17 mouse cellular contexts compared by ENCODE assay signal in the genomic region with DNA sequence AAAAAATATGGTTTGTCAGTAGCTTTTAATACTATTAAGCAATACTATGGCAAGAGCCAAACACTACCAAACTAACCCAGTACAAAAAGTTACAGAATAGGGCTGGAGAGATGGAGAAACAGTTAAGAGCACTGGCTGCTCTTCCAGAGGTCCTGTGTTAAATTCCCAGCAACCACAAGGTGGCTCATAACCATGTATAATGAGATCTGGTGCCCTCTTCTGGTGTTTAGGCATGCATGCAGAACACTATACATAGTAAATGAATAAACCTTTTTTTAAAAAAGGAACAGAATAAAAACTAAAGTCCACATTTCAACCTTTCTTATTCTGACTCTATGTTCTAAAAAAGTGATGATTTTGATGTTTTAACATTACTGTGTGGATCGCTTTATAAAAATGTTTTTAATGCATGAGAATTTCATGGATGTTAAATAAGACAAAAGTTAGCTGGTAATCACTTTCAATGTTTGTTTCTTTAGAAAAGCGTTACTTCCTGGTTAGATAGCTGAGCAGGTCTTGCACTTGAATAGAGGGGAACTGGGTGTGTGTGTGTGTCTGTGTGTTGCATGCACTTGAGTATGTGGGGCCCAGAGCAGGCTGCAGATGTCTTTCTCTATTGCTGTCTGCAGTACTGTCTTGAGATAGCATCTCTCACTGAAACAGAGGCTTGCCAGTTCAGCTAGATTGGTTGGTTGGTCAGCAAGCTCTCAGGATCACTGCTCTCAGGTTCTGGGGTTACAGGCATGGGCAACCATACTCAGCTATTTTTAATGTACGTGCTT. TPM values are rescaled to one million over a fixed set of nuclear protein-coding genes. Genes with fewer than 3 reads are reported as not detected.
DNase-seq lines count a peak whose midpoint lies in the region; ATAC-seq and TF ChIP-seq lines count a peak whose summit lies in the region.
"Had no signal": no experiment of that assay in that cellular context is flagged by ENCODE, and none has a peak within 500 bp of the region (broad histone marks: within the 10 kb centered on the region; RNA-seq: fewer than 3 reads in every experiment).

No protein-coding gene starts in this region.

- peak; percentile 71 for ATAC-seq in CD4-positive, CD25-positive, alpha-beta regulatory T cell, adult 4 months
- ATAC-seq: intestine, embryonic 16.5 days; midbrain, embryonic 13.5 days had no signal

- H3K36me3 ChIP-seq in splenic B cell, adult 2 months (ENCODE audit: control insufficient read depth, insufficient read depth, low read length, poor library complexity, severe bottlenecking): no peaks in the 10 kb centered on the region
- peaks cover 28% of the 10 kb centered on the region for H3K36me3 ChIP-seq in midbrain, embryonic 10.5 days

- 92% methylated on average over 3 of the region's 3 CpGs for WGBS in midbrain, embryonic 10.5 days

- DNase-seq in left cerebral cortex, adult 2 months (ENCODE audit: extremely low spot score in 1 of 2, low spot score in 2 of 2): no peak
- no peak for DNase-seq in left cerebral cortex, adult 18-20 months (ENCODE audit: low spot score in 2 of 2)
- peak; percentile 8 for DNase-seq in NIH3T3 (ENCODE audit: low read depth)
- peak; percentile 18 for DNase-seq in splenic B cell, adult 2 months (ENCODE audit: low read depth, low spot score)
- no peak for DNase-seq in midbrain, embryonic 10.5 days (ENCODE audit: low spot score)
- DNase-seq in adrenal gland, postnatal 14 days: no peak
- DNase-seq: cerebellum, postnatal 14 days; gastrocnemius, postnatal 14 days; kidney, postnatal 14 days; left cerebral cortex, postnatal 4 days; liver, embryonic 13.5 days; lung, postnatal 4 days; thymus, adult 2 months had no signal

- TF ChIP-seq CTCF in left cerebral cortex, adult 2 months (IDR thresholded peaks at IDR 0.05): peak; percentile 12

- no peak overlapping the region for H3K4me3 ChIP-seq in left cerebral cortex, adult 2 months
- H3K4me3 ChIP-seq in midbrain, embryonic 10.5 days: no peak overlapping the region
- H3K4me3 ChIP-seq: heart, embryonic 13.5 days; liver, embryonic 13.5 days; midbrain, embryonic 13.5 days had no signal

- no peaks in the 10 kb centered on the region for H3K27me3 ChIP-seq in splenic B cell, adult 2 months (ENCODE audit: control insufficient read depth, insufficient read depth, low read length, poor library complexity, severe bottlenecking)
- H3K27me3 ChIP-seq in midbrain, embryonic 10.5 days (ENCODE audit: low read depth, poor library complexity, severe bottlenecking): no peaks in the 10 kb centered on the region
- H3K27me3 ChIP-seq: heart, embryonic 13.5 days; liver, embryonic 13.5 days; midbrain, embryonic 13.5 days had no signal

- no peaks in the 10 kb centered on the region for H3K4me1 ChIP-seq in midbrain, embryonic 10.5 days
- H3K4me1 ChIP-seq: midbrain, embryonic 13.5 days had no signal

- intact Hi-C loops in left cerebral cortex, adult 2 months (cut with DNase I): no loop called here

- H3K27ac ChIP-seq in left cerebral cortex, adult 2 months: no peak overlapping the region
- H3K27ac ChIP-seq in midbrain, embryonic 10.5 days (replicated peaks): no peak overlapping the region
- H3K27ac ChIP-seq: heart, embryonic 13.5 days; liver, embryonic 13.5 days; midbrain, embryonic 13.5 days had no signal

- H3K9me3 ChIP-seq in midbrain, embryonic 10.5 days (replicated peaks): 0 out of 2 replicates have a peak, but pooled peaks cover 5% of the 10 kb centered on the region
- H3K9me3 ChIP-seq: liver, embryonic 13.5 days; midbrain, embryonic 13.5 days had no signal

RNA-seq across cellular contexts. Expression of a gene that starts 10.5 kb away (rescaled TPM):
- 10 to 100 TPM; 51.9 to 53.7 TPM for total RNA-seq in left cerebral cortex, adult 2 months (2021)
- 10 to 100 TPM; 53.3 to 57.0 TPM for total RNA-seq in left cerebral cortex, adult 18-20 months (2021)
- 10 to 100 TPM; 47.9 to 53.4 TPM for polyA plus RNA-seq in CD4-positive, CD25-positive, alpha-beta regulatory T cell, adult 4 months (2017; shearing (Covaris generic))
- 21.1 and 22.0 TPM in 2 replicates for polyA plus RNA-seq in midbrain, embryonic 10.5 days (2016; fragmentation: Nextera tagmentation; extraction: Ambion mirVana)
- total RNA-seq in adrenal gland, postnatal 14 days (2021): 28.4 and 32.3 TPM in 2 replicates

RNA-seq across cellular contexts. Expression of a gene that starts 11.5 kb away (rescaled TPM):
- total RNA-seq in left cerebral cortex, adult 2 months (2021): 10 to 100 TPM; 45.3 to 47.2 TPM
- 10 to 100 TPM; 45.6 to 51.7 TPM for total RNA-seq in left cerebral cortex, adult 18-20 months (2021)
- polyA plus RNA-seq in CD4-positive, CD25-positive, alpha-beta regulatory T cell, adult 4 months (2017; shearing (Covaris generic)): 100 to 1,000 TPM; 167 to 181 TPM
- 244 and 258 TPM in 2 replicates for polyA plus RNA-seq in midbrain, embryonic 10.5 days (2016; fragmentation: Nextera tagmentation; extraction: Ambion mirVana)
- 33.4 and 43.9 TPM in 2 replicates for total RNA-seq in adrenal gland, postnatal 14 days (2021)

Comparison
In these comparisons a context has a peak if more than half of its experiments do, and no peak if none do; other contexts are left out.
1. DNase-seq: peak in NIH3T3 (single experiment) and splenic B cell, adult 2 months (single experiment); none in left cerebral cortex, adult 2 months (0 of 2), left cerebral cortex, adult 18-20 months (0 of 2), midbrain, embryonic 10.5 days (single experiment) and adrenal gland, postnatal 14 days (single experiment).